Mouse (Mus musculus): ENCODE results near the gene Wap.
"Not testable (repeated sequence)": the region's sequence is repeated elsewhere in the genome, so short reads cannot be mapped to it uniquely, and the experiment has no call there.

The Wap gene

GRCm38 (mm10) chr11:6638537-6638936 lies at the start of gene Wap:
Gene Wap, minus strand, starts transcription at chr11:6638637.
- DNase-seq (ENCODE audit: low spot score in 2 of 2): no peak

DNA sequence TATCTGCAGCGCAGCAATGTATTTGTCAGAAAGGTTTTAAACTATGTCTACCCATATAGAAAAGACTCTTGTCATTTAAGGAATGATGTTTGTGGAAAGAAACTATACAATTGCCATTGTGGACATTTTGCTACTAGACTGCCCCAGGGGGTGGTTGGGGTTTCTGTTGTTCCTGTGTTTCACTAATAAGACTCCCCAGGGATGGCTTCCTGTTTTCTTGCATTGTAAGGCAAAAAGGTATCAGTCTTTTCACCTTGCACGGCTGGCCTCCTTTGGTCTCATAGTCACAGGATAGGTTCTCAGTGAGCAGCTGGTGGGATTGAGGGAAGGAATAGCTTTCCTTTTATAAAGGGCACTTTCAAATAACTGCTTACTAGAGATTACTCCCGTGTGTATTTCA lies 46.3 kb upstream of the Wap start:
- DNase-seq (ENCODE audit: low spot score in 2 of 2): no peak

DNA sequence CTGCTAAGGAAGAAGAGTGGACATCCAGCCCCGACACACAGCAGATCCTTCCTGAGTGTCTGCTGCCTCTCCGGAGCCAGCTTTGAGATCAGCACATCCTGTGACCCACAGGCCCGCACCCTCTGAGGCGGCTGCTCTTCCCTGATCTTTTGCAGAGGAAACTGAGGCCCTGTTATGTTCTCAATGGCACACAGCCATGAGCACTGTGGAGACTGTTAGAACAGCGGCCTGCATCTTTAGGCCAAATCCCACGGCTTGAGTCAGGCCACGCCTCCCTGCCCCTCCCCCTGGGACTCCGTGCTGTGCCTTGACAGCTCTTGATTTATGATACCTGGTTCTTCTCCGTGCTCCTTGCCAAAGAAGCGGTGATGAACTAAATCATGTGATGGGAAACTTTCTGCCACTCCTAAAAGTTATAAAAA lies 42.0 kb upstream of the Wap start:
- peak in 1 of 2 experiments; percentile 30 for DNase-seq (ENCODE audit: low spot score in 2 of 2)

GRCm38 (mm10) chr11:6679694-6680396 lies 41.4 kb upstream of the Wap start:
- DNase-seq (ENCODE audit: low spot score in 2 of 2): peak in 1 of 2 experiments; percentile 29

DNA sequence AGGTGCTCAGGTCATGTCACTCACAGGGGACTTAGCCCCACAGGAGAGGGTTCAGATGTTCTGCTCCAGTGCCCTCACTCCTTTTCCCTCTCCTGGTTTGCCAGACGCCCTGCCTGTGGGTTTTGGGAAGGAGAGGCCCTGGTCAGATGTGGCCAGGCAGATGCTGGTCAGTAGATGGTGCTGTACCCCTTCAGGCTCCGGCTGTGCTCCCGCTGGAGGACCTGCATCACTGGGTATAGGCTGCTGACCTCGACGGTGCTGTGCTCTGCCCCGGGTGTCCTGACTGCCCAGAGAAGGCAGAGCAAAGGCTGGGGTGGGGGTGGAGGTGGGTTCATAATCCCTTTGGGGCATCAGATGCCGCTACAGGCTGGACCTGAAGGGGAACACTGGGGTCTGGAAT lies 39.1 kb upstream of the Wap start:
- no peak for DNase-seq (ENCODE audit: low spot score in 2 of 2)

DNA sequence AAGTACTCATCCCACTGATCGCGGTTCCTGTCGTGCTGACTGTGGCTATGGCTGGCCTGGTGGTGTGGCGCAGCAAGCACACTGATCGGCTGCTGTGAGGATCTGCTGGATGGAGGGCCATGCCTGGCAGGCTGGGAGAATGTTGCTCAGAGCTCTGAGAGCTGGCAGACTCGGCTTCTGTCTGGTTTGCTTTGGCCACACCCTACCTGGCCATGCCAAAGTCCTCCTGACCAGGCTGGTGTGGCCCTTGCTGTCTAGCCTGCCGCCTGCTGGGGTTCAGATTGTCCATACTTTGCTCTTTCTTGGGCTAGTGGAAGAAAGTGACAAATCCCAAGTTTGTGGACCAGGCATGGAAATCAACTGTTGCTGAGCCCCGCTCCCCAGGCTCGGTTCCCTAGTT lies 38.2 kb upstream of the Wap start:
- DNase-seq (ENCODE audit: low spot score in 2 of 2): no peak

DNA sequence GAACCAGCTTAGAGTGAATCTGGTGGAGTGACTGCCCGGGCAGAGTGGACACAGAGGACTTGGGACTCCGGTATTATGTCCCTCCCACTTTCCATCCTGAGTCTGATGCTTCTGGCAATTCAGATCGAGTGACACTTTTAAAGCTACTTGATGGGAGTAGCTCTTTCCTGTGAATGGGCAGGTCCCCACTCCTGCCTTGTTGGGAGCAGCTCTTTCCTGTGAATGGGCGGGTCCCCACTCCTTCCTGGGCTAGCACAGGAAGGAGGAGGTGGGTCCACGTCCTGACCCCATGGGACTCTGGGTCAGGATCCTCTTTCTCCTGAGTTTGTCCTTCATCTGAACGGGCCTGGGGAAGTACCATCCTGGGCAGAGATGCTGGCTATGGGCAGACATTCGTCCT lies 37.0 kb upstream of the Wap start:
- DNase-seq (ENCODE audit: low spot score in 2 of 2): no peak

- no peak for DNase-seq (ENCODE audit: low spot score in 2 of 2)
Measured at GRCm38 (mm10) chr11:6674701-6675100, 36.3 kb upstream of the Wap start.

DNA sequence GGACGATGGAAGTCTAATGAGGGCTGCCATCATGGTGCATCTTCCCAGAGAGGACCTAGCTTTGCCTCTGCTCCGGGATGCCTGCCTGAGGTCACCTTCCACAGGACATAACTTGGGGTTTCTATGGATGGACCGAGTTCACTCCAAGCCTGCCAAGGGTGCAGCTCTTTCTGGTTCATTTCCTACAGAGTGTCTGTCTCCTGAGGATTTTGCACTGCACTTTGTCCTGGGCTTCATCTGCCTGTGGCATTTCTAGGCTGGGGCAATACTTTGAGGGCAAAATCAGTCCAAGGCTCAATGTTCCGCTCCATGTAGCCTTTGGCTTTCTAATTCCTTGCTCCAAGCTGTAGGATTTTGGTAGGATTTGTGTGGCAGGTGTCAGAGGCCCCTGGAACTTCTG lies 32.4 kb upstream of the Wap start:
- DNase-seq (ENCODE audit: low spot score in 2 of 2): no peak

DNA sequence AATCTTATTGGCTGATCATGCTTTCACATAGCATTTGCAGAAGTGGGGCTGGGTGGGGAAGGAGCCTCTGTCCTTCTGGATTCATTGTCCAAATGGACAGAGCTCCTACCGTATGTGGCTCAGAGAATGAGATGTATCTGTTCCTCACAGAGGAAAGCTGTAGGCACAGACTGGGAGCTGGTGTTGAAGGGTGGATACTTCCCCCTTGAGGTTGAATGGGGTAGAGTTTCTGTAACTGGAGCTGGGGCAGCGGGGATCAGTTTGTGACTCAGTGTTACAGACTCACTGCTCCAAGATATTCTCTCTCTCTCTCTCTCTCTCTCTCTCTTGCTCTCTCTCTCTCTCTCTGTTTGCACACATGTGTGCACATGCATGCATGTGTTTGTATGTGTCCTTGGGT lies 31.6 kb upstream of the Wap start:
- DNase-seq (ENCODE audit: low spot score in 2 of 2): peak in 1 of 2 experiments; percentile 14

DNA sequence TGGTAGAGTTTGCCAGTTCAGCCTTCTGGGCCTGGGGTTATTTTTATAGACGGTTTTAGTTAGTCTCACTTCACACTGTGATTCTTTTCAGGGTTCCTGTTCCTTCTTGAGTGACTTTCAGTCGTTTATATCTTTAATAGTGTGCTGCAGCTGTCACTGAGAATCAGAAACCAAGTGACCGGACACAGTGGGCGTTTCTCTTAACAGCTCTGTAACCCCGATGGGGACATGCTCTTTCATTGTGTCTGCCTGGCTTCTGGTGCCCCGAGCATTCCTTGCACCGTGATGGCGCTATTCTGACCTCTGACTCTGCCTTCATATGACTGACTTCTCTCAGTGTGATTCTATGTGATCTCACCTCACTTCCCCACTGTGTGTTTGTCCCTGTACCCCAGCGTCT lies 30.6 kb upstream of the Wap start:
- peak in 1 of 2 experiments; percentile 14 for DNase-seq (ENCODE audit: low spot score in 2 of 2)

- DNase-seq (ENCODE audit: low spot score in 2 of 2): no peak
Measured at GRCm38 (mm10) chr11:6666634-6667033, 28.2 kb upstream of the Wap start.

DNA sequence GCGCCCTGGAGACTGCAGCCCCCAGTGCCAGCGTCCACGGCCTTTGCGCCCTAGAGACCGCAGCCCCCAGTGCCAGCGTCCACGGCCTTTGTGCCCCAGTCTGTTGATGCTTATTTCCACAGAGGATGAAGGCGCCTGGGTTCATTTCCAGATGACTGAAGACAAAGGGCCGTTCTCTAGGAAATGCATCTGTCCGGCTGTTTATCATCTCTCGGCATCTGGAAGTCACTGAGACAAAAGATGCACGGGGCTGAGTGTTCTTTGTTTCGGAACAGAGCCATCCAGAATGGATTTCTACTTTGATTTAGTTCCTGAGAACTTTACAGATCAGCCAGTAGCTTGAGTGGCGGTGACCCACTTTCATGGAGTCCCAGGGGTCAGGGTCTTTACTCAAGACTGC lies 22.8 kb upstream of the Wap start:
- DNase-seq (ENCODE audit: low spot score in 2 of 2): no peak

GRCm38 (mm10) chr11:6658271-6658670 lies 19.8 kb upstream of the Wap start, which contains the start of gene Ramp3:
Gene Ramp3, plus strand, starts transcription at chr11:6658521.
- peak; percentile 45 to 50 for DNase-seq (ENCODE audit: low spot score in 2 of 2)

- DNase-seq (ENCODE audit: low spot score in 2 of 2): peak; percentile 93 to 94
Measured at GRCm38 (mm10) chr11:6654903-6655302, 16.5 kb upstream of the Wap start.

GRCm38 (mm10) chr11:6652978-6653377 lies 14.5 kb upstream of the Wap start:
- DNase-seq (ENCODE audit: low spot score in 2 of 2): not testable (repeated sequence)

GRCm38 (mm10) chr11:6650519-6650918 lies 12.1 kb upstream of the Wap start:
- no peak for DNase-seq (ENCODE audit: low spot score in 2 of 2)

- DNase-seq (ENCODE audit: low spot score in 2 of 2): no peak
Measured at GRCm38 (mm10) chr11:6647831-6648724, 9.6 kb upstream of the Wap start.

- DNase-seq (ENCODE audit: low spot score in 2 of 2): no peak
Measured at GRCm38 (mm10) chr11:6644566-6644965, 6.1 kb upstream of the Wap start.

- no peak for DNase-seq (ENCODE audit: low spot score in 2 of 2)
Measured at GRCm38 (mm10) chr11:6639072-6639471, 635 bp upstream of the Wap start.

GRCm38 (mm10) chr11:6636150-6636549 lies 2.3 kb downstream of the Wap start:
- DNase-seq (ENCODE audit: low spot score in 2 of 2): no peak

- DNase-seq (ENCODE audit: low spot score in 2 of 2): no peak
Measured at GRCm38 (mm10) chr11:6629655-6630054, 8.8 kb downstream of the Wap start.

GRCm38 (mm10) chr11:6628568-6628967 lies 9.9 kb downstream of the Wap start:
- peak; percentile 57 to 59 for DNase-seq (ENCODE audit: low spot score in 2 of 2)

Measured in right cerebral cortex, postnatal 10 days (tissue).